Mouse (Mus musculus): ENCODE measurements around the gene Supt16.

The Supt16 gene

DNA sequence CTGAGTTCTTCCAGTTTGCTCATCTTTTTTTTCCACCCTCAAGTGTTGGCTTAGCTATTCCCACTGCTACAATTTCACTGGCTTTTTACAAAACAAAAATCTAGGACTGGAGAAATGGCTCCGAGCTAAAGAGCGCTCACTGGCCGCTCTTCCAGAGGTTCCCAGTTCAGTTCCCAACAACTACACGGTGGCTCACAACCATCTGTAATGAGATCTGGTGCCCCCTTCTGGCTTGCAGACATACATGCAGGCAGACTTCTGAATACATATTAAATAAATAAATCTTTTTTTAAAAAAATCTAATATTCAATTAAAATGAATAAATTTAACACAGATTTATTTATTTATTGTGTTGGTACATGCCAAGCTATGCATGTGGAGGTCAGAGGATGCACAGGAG lies 50.7 kb downstream of the Supt16 start:
- DNase-seq (ENCODE audit: low read depth): peak; percentile 65

- no peak for DNase-seq (ENCODE audit: low read depth)
Observed at GRCm38 (mm10) chr14:52144165-52144564, 53.1 kb downstream of the Supt16 start.

DNA sequence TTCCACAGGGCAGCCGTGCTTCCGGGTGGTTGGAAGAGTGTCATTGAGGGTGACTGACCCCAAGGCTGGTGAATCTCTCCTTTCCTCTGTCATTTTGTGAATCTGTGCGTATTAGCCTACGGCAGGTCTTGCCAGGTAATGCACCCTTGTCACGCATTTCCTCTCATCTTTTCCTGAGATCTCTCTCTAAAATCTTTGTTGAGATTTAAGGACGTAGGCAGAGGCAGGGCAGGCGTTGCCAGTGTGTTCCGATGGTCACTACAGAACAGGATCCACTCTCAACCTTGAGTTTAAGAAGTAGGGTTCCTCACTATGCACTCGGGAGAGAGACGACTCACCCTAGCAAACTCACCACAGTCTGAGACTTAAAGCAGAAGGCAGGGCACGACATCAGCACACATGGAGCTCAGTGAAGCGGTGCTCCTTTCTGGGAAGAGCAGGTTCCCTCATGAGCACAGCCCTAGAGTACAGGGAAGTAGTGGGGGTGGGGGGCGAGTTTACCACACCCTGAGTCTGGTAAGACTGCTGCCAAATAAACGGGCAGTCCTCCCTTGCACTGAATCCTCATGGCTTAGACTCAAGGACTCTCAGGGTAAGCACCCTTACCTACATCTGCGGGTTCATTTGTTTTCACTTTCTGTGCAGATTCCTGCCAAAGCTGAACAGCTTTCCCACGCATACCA lies 55.6 kb downstream of the Supt16 start:
- DNase-seq (ENCODE audit: low read depth): no peak

DNA sequence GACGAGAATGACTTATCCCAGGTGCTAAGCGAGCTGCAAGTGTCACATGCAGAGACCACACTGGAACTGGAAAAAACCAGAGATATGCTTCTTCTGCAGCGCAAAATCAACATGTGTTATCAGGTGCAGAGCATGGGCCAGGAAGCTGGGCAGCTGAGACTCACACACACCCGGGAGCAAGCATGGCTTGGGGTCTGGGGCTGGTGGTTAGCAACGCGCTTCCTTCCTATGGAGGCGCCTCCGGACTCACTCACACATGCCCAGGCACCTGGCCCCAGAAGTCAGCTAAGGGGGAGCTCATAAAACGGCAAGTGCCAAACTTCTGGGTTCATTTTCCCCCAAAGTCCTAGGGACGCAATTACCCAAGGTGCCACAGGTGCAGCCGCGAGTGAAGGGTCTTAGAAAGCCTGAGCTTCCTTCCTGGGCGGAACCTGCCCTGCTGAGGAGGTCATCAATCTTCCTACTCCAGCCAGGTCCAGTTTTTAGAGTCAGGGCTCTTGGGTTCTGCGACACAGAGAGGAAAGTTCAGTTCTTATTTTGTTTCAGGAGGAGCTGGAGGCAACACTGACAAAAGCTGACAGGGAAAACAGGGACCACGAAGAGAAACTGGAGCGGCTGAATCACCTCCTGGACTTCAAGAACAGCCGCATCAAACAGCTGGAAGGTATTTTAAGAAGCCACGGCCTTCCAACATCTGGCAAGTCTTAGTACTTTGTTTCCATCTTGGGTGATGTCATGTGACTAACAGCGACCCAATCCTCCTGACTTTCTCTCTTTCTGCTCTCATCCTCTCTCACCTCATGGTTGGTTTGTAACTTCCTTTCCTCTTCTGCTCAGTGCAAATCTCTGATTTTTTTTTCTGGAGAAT lies 56.4 kb downstream of the Supt16 start:
- DNase-seq (ENCODE audit: low read depth): peak; percentile 83

DNA sequence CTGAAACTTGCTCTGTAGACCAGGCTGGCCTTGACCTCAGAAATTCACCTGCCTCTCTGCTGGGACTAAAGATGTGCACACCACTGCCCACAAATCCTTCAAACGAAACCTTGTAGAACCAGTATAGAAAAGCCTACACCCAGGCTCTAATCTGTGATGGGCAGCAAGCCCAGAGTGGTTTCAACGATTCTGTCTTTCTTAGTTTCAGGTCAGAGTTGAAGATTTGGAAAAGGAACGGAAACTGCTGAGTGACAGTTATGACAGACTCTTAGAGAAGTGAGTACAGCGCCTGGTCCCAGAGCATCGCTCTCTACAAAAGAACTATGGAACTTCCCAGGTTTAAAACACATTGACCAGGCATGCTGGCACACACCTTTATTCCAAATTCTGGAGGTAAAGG lies 63.6 kb downstream of the Supt16 start:
- no peak for DNase-seq (ENCODE audit: low read depth)

GRCm38 (mm10) chr14:52124636-52125035 lies 72.6 kb downstream of the Supt16 start:
- no peak for DNase-seq (ENCODE audit: low read depth)

GRCm38 (mm10) chr14:52123918-52124317 lies 73.3 kb downstream of the Supt16 start:
- DNase-seq (ENCODE audit: low read depth): peak; percentile 87

DNA sequence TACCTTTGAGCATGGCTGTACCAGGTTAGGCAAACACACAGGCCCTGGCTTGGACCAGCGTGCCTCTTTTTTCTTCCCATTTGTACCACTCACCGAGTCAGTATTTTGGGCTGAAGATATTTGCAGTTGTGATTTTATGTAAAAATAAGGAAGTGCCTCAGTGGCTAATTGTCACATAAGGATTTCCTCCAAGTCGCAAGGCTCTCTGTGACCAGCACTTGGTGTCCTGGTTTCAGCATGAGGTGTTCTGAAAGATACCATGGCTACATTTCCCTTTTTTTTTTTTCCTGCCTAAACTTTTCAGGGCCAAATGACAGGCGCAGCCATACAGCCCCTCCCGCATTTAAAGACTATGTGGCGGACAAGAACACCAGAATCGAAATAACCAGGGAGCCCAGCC lies 77.0 kb downstream of the Supt16 start:
- no peak for DNase-seq (ENCODE audit: low read depth)

- DNase-seq (ENCODE audit: low read depth): peak; percentile 60
Observed at GRCm38 (mm10) chr14:52118823-52119608, 78.2 kb downstream of the Supt16 start.

GRCm38 (mm10) chr14:52118456-52118822 lies 78.8 kb downstream of the Supt16 start:
- DNase-seq (ENCODE audit: low read depth): no peak

- no peak for DNase-seq (ENCODE audit: low read depth)
Observed at GRCm38 (mm10) chr14:52117241-52117640, 80.0 kb downstream of the Supt16 start.

- DNase-seq (ENCODE audit: low read depth): no peak
Observed at GRCm38 (mm10) chr14:52114101-52114500, 83.1 kb downstream of the Supt16 start.
